Mouse (Mus musculus) hindbrain, embryonic 14.5 days (tissue): Measurements from ENCODE around the gene Yif1b. TPM values are rescaled to one million over a fixed set of nuclear protein-coding genes. Genes with fewer than 3 reads are reported as not detected.
"Not testable (repeated sequence)": the region's sequence is repeated elsewhere in the genome, so short reads cannot be mapped to it uniquely, and the experiment has no call there.

Experiments
- ATAC-seq: fragments of 200-750 bp; cut with Nextera tagmentation; 2 replicates; pipeline ENCODE4 v1.8.0; 2017; ENCODE audit warnings: moderate number of reproducible peaks, mild to moderate bottlenecking, moderate TSS enrichment, moderate library complexity; ENCODE audit not compliant: low FRiP score
- DNase-seq: peaks from one replicate; pipeline ENCODE4 v3.0.0-alpha.2; 2015; ENCODE audit warnings: low spot score
- H3K27ac ChIP-seq: fragments of 300-500 bp; sonication (generic); 2 replicates; pipeline ENCODE4 v1.5.1; 2014; ENCODE audit warnings: mild to moderate bottlenecking, moderate library complexity
- H3K27me3 ChIP-seq: fragments of 300-500 bp; sonication (generic); 2 replicates; pipeline ENCODE4 v1.6.1; 2014; ENCODE audit warnings: mild to moderate bottlenecking, low read length, mixed read lengths; ENCODE audit not compliant: control insufficient read depth, insufficient read depth
- H3K36me3 ChIP-seq: fragments of 300-500 bp; sonication (generic); replicated peaks from 2 replicates; pipeline ENCODE4 v1.6.1; 2014; ENCODE audit not compliant: control insufficient read depth, insufficient read depth
- H3K4me1 ChIP-seq: fragments of 300-500 bp; sonication (generic); replicated peaks from 2 replicates; pipeline ENCODE4 v1.6.1; 2014; ENCODE audit warnings: antibody characterized with exemption, low read length, mixed read lengths; ENCODE audit not compliant: control insufficient read depth, insufficient read depth
- H3K4me2 ChIP-seq: fragments of 300-500 bp; sonication (generic); replicated peaks from 2 replicates; pipeline ENCODE4 v1.6.1; 2014; ENCODE audit warnings: mild to moderate bottlenecking, moderate library complexity
- H3K4me3 ChIP-seq: fragments of 300-500 bp; sonication (generic); replicated peaks from 2 replicates; pipeline ENCODE4 v1.5.1; 2014; ENCODE audit warnings: mild to moderate bottlenecking, low read length
- H3K9ac ChIP-seq: fragments of 300-500 bp; sonication (generic); 2 replicates; pipeline ENCODE4 v1.6.1; 2014
- H3K9me3 ChIP-seq: fragments of 300-500 bp; sonication (generic); 2 replicates; pipeline ENCODE4 v1.6.1; 2016; ENCODE audit warnings: low read length; ENCODE audit not compliant: control insufficient read depth
- WGBS: fragments of 180-500 bp; shearing (Covaris S2); extraction: QIAGEN DNeasy Blood & Tissue Kit; methylation state at CpG from one replicate; pipeline ENCODE4 v1.1.7; 2014; 5-methylcytosine and 5-hydroxymethylcytosine counted together
- polyA plus RNA-seq: library from polyadenylated mRNA; unstranded; fragments of >200 nt; fragmentation: Nextera tagmentation; extraction: Ambion mirVana; gene quantifications from 2 replicates; pipeline ENCODE4 v1.2.1, GENCODE M21; 2014

Yif1b gene
- polyA plus RNA-seq, 1 experiment from 2014 or later: 96.6 TPM

DNA sequence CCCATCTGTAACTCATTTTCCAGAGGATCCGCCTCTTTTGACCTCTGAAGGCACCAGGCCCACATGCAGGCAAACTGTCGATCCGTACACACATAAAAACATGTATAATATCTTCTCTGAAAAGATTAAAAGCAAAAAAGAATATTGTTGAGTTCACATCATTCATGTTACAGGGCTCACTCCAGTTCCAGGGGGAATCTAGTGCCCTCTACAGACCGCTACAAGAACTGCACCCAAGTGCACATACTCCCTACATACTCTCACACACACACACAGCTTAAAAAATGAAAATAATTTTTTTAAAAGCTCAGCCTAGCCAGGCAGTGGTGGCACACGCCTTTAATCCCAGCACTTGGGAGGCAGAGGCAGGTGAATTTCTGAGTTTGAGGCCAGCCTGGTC is 3.5 kb upstream of the Yif1b start:
- H3K36me3 ChIP-seq: no peaks in the 10 kb centered on the region
- no peak for DNase-seq
- no peak overlapping the region for H3K27ac ChIP-seq
- H3K9ac ChIP-seq: no peak overlapping the region
- peaks cover 40% of the 10 kb centered on the region for H3K27me3 ChIP-seq
- no peak overlapping the region for H3K4me3 ChIP-seq
- no peak overlapping the region for H3K4me2 ChIP-seq
- WGBS: 77% methylated on average over 5 of the region's 5 CpGs
- no peaks in the 10 kb centered on the region for H3K9me3 ChIP-seq
- peaks cover 12% of the 10 kb centered on the region; the same call in 1 of the 2 replicates for H3K4me1 ChIP-seq
- ATAC-seq: no peak

DNA sequence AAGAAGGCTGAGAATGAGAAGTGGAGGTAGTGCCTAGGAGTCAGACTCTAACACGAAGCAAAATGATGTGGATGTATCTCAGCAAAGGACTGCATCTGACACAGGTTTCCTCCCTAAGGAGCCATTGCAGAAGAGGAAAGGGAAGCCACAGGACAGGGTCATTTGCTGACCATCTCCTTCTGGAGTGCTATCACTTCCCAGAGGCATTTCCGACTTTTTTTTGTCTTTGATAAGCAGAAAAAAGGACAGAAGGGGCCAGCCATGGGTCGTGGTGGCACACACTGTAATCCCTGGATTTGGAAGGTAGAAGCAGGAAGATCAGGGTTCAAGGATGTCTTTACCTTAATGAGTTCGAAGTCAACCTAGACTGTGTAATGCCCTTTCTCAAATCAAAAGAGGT is 1.5 kb upstream of the Yif1b start:
- no peak overlapping the region for H3K27ac ChIP-seq
- no peak overlapping the region for H3K4me2 ChIP-seq
- WGBS: 86% methylated on average over 4 of the region's 4 CpGs
- H3K36me3 ChIP-seq: no peaks in the 10 kb centered on the region
- H3K27me3 ChIP-seq: peaks cover 24% of the 10 kb centered on the region
- no peak for ATAC-seq
- H3K9me3 ChIP-seq: no peaks in the 10 kb centered on the region
- no peak overlapping the region for H3K9ac ChIP-seq
- DNase-seq: no peak
- H3K4me1 ChIP-seq: peaks cover 12% of the 10 kb centered on the region; the same call in 1 of the 2 replicates
- H3K4me3 ChIP-seq: no peak overlapping the region

DNA sequence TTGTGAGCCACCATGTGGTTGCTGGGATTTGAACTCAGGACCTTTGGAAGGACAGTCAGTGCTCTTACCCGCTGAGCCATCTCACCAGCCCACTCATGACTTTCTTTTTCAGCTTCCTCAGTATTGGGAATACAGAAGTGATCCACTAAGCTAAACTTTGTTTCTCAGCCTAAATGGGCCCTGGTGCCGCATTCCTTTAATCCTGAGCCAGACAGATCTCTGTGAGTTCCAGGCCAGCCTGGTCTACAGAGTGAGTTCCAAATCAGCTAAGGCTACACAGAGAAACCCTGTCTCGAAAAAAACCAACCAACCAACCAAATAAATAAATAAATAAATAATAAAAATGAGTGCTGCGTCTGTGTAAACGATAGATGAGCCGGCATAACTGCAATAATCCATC is 533 bp upstream of the Yif1b start:
- WGBS: 28% methylated on average over 6 of the region's 6 CpGs
- H3K9me3 ChIP-seq, H3K4me1 ChIP-seq, H3K36me3 ChIP-seq: not testable (repeated sequence)
- peak; percentile 33 for DNase-seq
- ATAC-seq: peak; percentile 29; the same call in 1 of the 2 replicates
- H3K9ac ChIP-seq: peak overlapping the region; percentile 54
- H3K27ac ChIP-seq: peak overlapping the region; percentile 92
- H3K4me3 ChIP-seq: peak overlapping the region; percentile 57
- peak overlapping the region; percentile 76 for H3K4me2 ChIP-seq
- H3K27me3 ChIP-seq: peaks cover 14% of the 10 kb centered on the region

DNA sequence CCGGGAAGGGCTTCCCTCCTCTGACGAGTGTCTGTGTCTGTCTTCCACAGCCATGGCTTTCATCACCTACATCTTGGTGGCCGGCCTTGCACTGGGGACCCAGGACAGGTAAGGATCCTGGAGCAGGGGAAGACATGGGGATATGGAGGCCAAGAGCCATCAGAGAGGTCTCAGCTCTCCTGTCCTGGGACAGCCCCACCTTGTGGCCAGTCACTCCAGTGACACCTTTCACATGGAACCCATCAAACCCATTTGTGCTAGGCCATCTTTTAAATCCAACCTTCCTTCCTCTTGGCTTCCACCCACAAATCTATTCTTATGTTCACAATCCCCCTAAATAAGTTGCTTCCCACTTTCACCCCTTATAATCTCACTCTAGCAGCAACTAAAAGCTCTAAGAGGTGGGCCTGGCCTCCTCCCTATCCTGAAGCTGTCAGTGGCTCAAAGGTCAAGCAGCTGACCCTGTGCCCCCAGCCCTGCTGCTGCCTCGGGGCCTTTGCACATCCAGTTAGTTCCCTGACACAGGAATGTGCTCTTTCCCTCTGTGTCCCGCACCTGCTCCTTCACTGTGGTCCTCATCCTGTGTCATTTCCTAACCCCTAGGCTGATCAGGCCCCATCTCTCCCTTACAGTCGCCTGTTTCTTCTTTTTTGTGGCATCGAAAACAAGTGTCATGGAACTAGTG is 6.7 kb downstream of the Yif1b start:
- no peak for DNase-seq
- Histone ChIP-seq H3K36me3 (peaks cover 18% of the 10 kb centered on the region; the same call in 1 of the 2 replicates), H3K4me1 (no peaks in the 10 kb centered on the region), H3K4me2 (no peak overlapping the region), H3K4me3 (no peak overlapping the region), H3K27ac (no peak overlapping the region), H3K27me3 (peaks cover 23% of the 10 kb centered on the region), H3K9me3 (no peaks in the 10 kb centered on the region), H3K9ac (no peak overlapping the region)
- no peak for ATAC-seq
- 86% methylated on average over 7 of the region's 7 CpGs for WGBS

DNA sequence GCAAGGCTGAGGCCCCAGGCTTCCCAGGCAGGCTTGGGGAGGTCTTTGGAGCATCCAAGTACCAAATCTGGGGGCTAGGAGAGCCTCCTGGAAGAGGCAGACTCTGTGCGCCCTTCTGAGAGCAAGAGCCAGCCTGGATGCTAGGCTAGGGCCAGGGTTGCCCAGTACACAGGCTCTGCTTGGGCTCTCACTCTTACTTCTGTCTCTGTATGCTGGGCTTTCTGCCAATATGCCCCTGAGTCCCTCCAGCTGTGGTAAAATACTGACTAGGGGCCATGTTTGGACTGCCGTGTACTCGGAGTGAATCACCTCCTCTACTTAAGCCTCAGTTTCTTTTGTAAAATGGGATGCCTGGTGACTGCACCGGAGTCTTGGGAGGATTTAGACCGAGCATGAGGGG is 7.9 kb downstream of the Yif1b start:
- no peak overlapping the region for H3K4me3 ChIP-seq
- no peak overlapping the region for H3K27ac ChIP-seq
- ATAC-seq (no peak), DNase-seq (no peak)
- H3K4me2 ChIP-seq: no peak overlapping the region
- peaks cover 23% of the 10 kb centered on the region for H3K27me3 ChIP-seq
- H3K9ac ChIP-seq: no peak overlapping the region
- 93% methylated on average over 5 of the region's 5 CpGs for WGBS
- peaks cover 18% of the 10 kb centered on the region; the same call in 1 of the 2 replicates for H3K36me3 ChIP-seq
- H3K9me3 ChIP-seq: no peaks in the 10 kb centered on the region
- H3K4me1 ChIP-seq: no peaks in the 10 kb centered on the region

DNA sequence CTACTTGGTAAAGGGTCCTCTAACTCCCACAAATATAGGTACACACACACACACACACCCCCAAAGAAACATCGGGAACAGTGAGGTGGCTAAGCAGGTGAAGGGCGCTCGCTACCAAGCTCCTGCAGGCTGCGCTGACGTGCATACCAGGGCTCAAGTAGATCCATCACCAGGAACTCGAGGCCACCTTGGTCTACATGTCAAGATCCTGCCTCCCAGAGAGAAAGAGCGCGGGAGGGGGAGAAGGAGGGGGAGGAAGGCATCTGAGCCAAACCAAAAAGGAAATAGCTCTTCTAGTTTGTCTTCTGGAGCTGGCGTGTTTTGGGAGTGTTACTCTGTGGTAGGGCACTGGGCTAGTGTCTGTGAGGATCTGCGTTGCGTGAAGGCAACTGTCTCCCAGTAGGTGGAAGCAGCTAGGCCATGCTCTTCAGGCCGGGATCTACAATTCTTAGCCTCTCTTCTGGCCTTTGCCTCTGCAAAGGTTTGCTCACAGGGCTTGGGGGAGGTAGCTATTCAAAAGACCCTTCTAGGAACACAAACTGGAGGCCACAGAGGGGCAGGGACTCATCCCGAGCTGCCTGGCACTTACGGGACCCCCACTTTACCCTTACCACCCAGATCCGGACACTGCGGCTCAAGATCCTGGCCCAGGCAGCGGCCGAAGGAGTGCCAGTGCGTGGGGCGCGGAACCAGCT is 8.6 kb downstream of the Yif1b start:
- Histone ChIP-seq H3K27ac (no peak overlapping the region), H3K9ac (no peak overlapping the region), H3K27me3 (peaks cover 23% of the 10 kb centered on the region), H3K4me3 (no peak overlapping the region), H3K4me1 (no peaks in the 10 kb centered on the region), H3K4me2 (no peak overlapping the region), H3K9me3 (no peaks in the 10 kb centered on the region), H3K36me3 (peaks cover 18% of the 10 kb centered on the region; the same call in 1 of the 2 replicates)
- 85% methylated on average over 21 of the region's 21 CpGs for WGBS
- ATAC-seq: no peak
- no peak for DNase-seq

DNA sequence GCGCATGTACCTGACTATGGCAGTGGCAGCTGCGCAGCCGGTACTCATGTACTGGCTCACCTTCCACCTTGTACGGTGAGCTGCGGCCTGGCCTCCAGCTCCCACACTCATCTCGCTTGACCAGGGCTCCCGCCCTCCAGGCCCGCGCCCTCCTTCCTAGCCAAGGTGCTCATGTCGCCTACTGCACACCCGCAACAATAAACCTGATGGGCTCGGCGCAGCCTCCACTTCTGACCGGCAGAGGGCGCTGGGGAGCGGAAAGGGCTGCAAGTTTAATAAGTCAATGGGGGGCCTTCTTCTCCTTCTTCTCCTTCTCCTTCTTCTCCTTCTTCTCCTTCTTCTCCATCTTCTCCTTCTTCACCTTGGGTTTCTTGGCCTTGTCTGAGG is 9.2 kb downstream of the Yif1b start:
- H3K4me3 ChIP-seq: peak overlapping the region; percentile 10; the same call in 1 of the 2 replicates
- H3K27ac ChIP-seq: no peak overlapping the region
- H3K36me3 ChIP-seq: peaks cover 18% of the 10 kb centered on the region; the same call in 1 of the 2 replicates
- H3K9ac ChIP-seq: no peak overlapping the region
- no peaks in the 10 kb centered on the region for H3K4me1 ChIP-seq
- H3K4me2 ChIP-seq: peak overlapping the region; percentile 38
- DNase-seq (peak; percentile 76), ATAC-seq (no peak)
- H3K27me3 ChIP-seq: peaks cover 23% of the 10 kb centered on the region
- H3K9me3 ChIP-seq: no peaks in the 10 kb centered on the region
- 26% methylated on average over 16 of the region's 16 CpGs for WGBS

DNA sequence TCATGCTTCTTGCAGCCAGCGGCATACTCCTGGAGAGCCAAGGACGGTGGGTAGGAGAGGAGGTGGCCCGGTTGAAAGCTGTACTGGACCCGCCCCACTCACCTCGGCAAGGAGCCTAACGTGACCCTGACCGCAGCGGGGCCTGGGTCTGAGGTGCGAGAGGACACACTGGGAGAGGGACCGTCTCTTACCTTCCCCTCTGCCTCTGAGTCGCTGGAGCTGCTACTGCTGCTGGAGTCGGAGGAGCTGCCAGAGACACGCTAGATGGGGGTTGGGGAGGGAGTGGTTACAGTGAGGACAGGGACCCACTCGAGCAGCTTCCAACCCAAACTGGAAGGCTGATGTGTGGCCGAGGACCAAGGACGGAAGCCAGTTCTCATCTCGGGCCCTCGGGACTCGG is 9.6 kb downstream of the Yif1b start:
- DNase-seq: no peak
- peak overlapping the region; percentile 12; the same call in 1 of the 2 replicates for H3K9ac ChIP-seq

DNA sequence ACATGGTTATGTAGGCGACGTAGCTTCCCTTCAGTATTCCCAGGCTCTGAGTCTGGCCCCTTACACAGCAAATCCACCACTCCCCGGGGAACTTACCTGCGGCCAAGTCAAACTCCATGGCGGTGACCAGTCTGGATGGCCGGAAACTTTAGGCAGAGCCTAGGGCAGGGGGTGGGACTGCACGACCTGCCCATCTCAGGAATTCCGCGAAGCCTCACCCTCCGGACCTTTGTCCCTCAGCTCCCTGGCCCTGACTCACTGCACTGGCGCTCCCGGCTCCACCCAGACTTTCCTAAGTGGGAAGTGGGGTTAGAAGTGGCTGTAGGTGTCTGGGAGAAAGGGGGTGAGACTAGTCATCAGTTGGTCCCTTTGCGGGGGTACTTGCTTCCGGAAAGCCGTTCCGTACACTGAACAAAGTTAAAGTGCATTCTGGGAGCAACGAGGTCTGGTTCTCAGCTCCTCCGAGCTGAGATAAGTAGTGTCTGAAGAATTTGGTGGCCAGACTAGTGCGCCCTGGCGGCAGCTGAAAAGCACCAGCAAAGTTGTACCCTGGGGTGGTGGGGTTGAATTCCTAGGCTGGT is 10.2 kb downstream of the Yif1b start, which contains the start of gene 2200002D01Rik:
2200002D01Rik (minus strand) TSS at position 206 of the 581 bp plus-strand sequence.
- DNase-seq (no peak), ATAC-seq (no peak)
- WGBS: 12% methylated on average over 20 of the region's 20 CpGs
- Histone ChIP-seq H3K27me3 (peaks cover 23% of the 10 kb centered on the region), H3K9me3 (no peaks in the 10 kb centered on the region), H3K27ac (no peak within 1 kb of the TSS), H3K4me3 (peak within 1 kb of the TSS; percentile 10), H3K4me1 (no peaks in the 10 kb centered on the region), H3K4me2 (peak within 1 kb of the TSS; percentile 38), H3K36me3 (peaks cover 18% of the 10 kb centered on the region; the same call in 1 of the 2 replicates), H3K9ac (peak within 1 kb of the TSS; percentile 12; the same call in 1 of the 2 replicates)

More for the DNA sequence above, 9.6 kb downstream of the Yif1b start:
- no peak overlapping the region for H3K27ac ChIP-seq
- peak overlapping the region; percentile 10 for H3K4me3 ChIP-seq
- H3K27me3 ChIP-seq: peaks cover 23% of the 10 kb centered on the region
- no peaks in the 10 kb centered on the region for H3K4me1 ChIP-seq
- H3K36me3 ChIP-seq: peaks cover 18% of the 10 kb centered on the region; the same call in 1 of the 2 replicates
- WGBS: 12% methylated on average over 19 of the region's 19 CpGs
- 0 out of 2 replicates have a peak, but pooled peaks have one; percentile 18 for ATAC-seq
- H3K4me2 ChIP-seq: peak overlapping the region; percentile 38
- H3K9me3 ChIP-seq: no peaks in the 10 kb centered on the region
